Mouse (Mus musculus): ENCODE measurements at regions not wholly inside any gene's neighbourhood (a gene's known extent, or its start where the extent isn't known, plus 50 kb on each side); places are given as distances from the start of the nearest gene placed in this dataset.

DNA sequence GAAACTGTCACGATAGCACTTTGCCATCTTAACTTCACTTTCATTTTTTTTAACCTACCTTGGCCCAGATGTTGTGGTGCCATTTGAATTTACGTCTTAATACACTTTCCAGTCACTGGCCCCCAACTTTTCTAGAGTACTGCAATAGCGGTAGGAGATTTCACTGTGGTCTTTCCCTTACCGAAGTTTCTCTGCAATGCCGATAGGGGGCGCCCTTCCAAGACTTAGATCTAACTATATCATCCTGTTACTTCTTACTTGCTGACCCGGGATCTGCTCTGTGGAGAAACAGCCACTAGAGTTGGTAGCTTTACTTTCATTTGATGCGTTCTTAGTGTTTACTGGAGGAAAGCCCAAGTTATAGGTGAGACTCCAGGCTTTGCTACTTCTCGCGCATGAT lies 92.6 kb upstream of the Hmgn3 start:
- no peak for TF ChIP-seq CTCF (IDR thresholded peaks at IDR 0.05; ENCODE audit: borderline replicate concordance, insufficient read depth, low read length)
- no peak for TF ChIP-seq POLR2A (IDR thresholded peaks at IDR 0.05; ENCODE audit: low read depth, low read length)

Data from embryonic fibroblast, embryonic 13.5 days (primary cell).